Mouse (Mus musculus) hindbrain, embryonic 11.5 days (tissue): ENCODE measurements around the gene Pdcd4. TPM values are rescaled to one million over a fixed set of nuclear protein-coding genes. Genes with fewer than 3 reads are reported as not detected.

ENCODE experiments used
- ATAC-seq: fragments of 200-750 bp; cut with Nextera tagmentation; 2 replicates; pipeline ENCODE4 v1.8.0; 2017; ENCODE audit warnings: mild to moderate bottlenecking, moderate TSS enrichment, moderate library complexity; ENCODE audit not compliant: low FRiP score
- DNase-seq: peaks from one replicate; pipeline ENCODE4 v3.0.0-alpha.2; 2015; ENCODE audit warnings: low spot score
- H3K27ac ChIP-seq: fragments of 300-500 bp; sonication (generic); 2 replicates; pipeline ENCODE4 v1.5.1; 2014; ENCODE audit warnings: mild to moderate bottlenecking, low read depth, low read length
- H3K27me3 ChIP-seq: fragments of 300-500 bp; sonication (generic); 2 replicates; pipeline ENCODE4 v1.6.1; 2014; ENCODE audit warnings: mild to moderate bottlenecking, low read length, moderate library complexity, mixed read lengths; ENCODE audit not compliant: control insufficient read depth, insufficient read depth
- H3K36me3 ChIP-seq: fragments of 300-500 bp; sonication (generic); 2 replicates; pipeline ENCODE4 v1.6.1; 2014; ENCODE audit warnings: mild to moderate bottlenecking, low read length, moderate library complexity, mixed read lengths; ENCODE audit not compliant: control insufficient read depth, insufficient read depth
- H3K4me1 ChIP-seq: fragments of 300-500 bp; sonication (generic); replicated peaks from 2 replicates; pipeline ENCODE4 v1.6.1; 2014; ENCODE audit warnings: low read length, mixed read lengths; ENCODE audit not compliant: control insufficient read depth, insufficient read depth
- H3K4me2 ChIP-seq: fragments of 300-500 bp; sonication (generic); replicated peaks from 2 replicates; pipeline ENCODE4 v1.6.1; 2014; ENCODE audit warnings: mild to moderate bottlenecking, low read depth, low read length
- H3K4me3 ChIP-seq: fragments of 300-500 bp; sonication (generic); 2 replicates; pipeline ENCODE4 v1.5.1; 2014; ENCODE audit warnings: low read depth, low read length
- H3K9ac ChIP-seq: fragments of 300-500 bp; sonication (generic); 2 replicates; pipeline ENCODE4 v1.6.1; 2014; ENCODE audit warnings: low read depth, low read length
- H3K9me3 ChIP-seq: fragments of 300-500 bp; sonication (generic); 2 replicates; pipeline ENCODE4 v1.6.1; 2016; ENCODE audit warnings: low read length; ENCODE audit not compliant: control insufficient read depth
- WGBS: fragments of 180-500 bp; shearing (Covaris S2); extraction: QIAGEN DNeasy Blood & Tissue Kit; methylation state at CpG from one replicate; pipeline ENCODE4 v1.1.7; 2014; 5-methylcytosine and 5-hydroxymethylcytosine counted together
- polyA plus RNA-seq: library from polyadenylated mRNA; unstranded; fragments of >200 nt; fragmentation: Nextera tagmentation; extraction: Ambion mirVana; gene quantifications from 2 replicates; pipeline ENCODE4 v1.2.1, GENCODE M21; 2014

Gene Pdcd4
- polyA plus RNA-seq, 1 experiment from 2014 or later, result 82.4 TPM

- DNase-seq, result no peak
- Histone ChIP-seq H3K36me3 (no peaks in the 10 kb centered on the region), H3K9ac (no peak overlapping the region), H3K4me2 (no peak overlapping the region), H3K9me3 (no peaks in the 10 kb centered on the region), H3K27me3 (no peaks in the 10 kb centered on the region), H3K27ac (no peak overlapping the region), H3K4me1 (no peaks in the 10 kb centered on the region), H3K4me3 (no peak overlapping the region)
- 88% methylated on average over 1 of the region's 1 CpGs for whole genome bisulfite sequencing
- ATAC-seq, result no peak
Observed at GRCm38 (mm10) chr19:53868796-53869195, 23.2 kb upstream of the Pdcd4 start.

- H3K9me3 ChIP-seq, result no peaks in the 10 kb centered on the region
- 71% methylated on average over 4 of the region's 4 CpGs for WGBS
- no peak overlapping the region for H3K4me3 ChIP-seq
- no peak overlapping the region for H3K9ac ChIP-seq
- DNase-seq, result no peak
- no peaks in the 10 kb centered on the region for H3K4me1 ChIP-seq
- H3K27me3 ChIP-seq, result no peaks in the 10 kb centered on the region
- H3K4me2 ChIP-seq, result no peak overlapping the region
- ATAC-seq, result no peak
- no peaks in the 10 kb centered on the region for H3K36me3 ChIP-seq
- no peak overlapping the region for H3K27ac ChIP-seq
Observed at GRCm38 (mm10) chr19:53869427-53870385, 22.3 kb upstream of the Pdcd4 start.

- Histone ChIP-seq H3K4me2 (no peak overlapping the region), H3K27ac (no peak overlapping the region), H3K4me3 (no peak overlapping the region), H3K27me3 (no peaks in the 10 kb centered on the region), H3K9ac (no peak overlapping the region), H3K4me1 (no peaks in the 10 kb centered on the region), H3K9me3 (no peaks in the 10 kb centered on the region), H3K36me3 (no peaks in the 10 kb centered on the region)
- WGBS, result 65% methylated on average over 2 of the region's 2 CpGs
- DNase-seq (no peak), ATAC-seq (no peak)
Observed at GRCm38 (mm10) chr19:53870568-53870967, 21.5 kb upstream of the Pdcd4 start.

- Histone ChIP-seq H3K4me2 (no peak overlapping the region), H3K36me3 (no peaks in the 10 kb centered on the region), H3K4me1 (no peaks in the 10 kb centered on the region), H3K4me3 (no peak overlapping the region), H3K9me3 (no peaks in the 10 kb centered on the region), H3K27ac (no peak overlapping the region), H3K9ac (no peak overlapping the region), H3K27me3 (no peaks in the 10 kb centered on the region)
- 90% methylated on average over 6 of the region's 6 CpGs for WGBS
- no peak for ATAC-seq
- DNase-seq, result no peak
Observed at GRCm38 (mm10) chr19:53871502-53871901, 20.5 kb upstream of the Pdcd4 start.

- DNase-seq (no peak), ATAC-seq (no peak)
- Histone ChIP-seq H3K36me3 (no peaks in the 10 kb centered on the region), H3K9me3 (no peaks in the 10 kb centered on the region), H3K9ac (no peak overlapping the region), H3K27me3 (no peaks in the 10 kb centered on the region), H3K4me1 (no peaks in the 10 kb centered on the region), H3K4me2 (no peak overlapping the region), H3K27ac (no peak overlapping the region), H3K4me3 (no peak overlapping the region)
- 84% methylated on average over 6 of the region's 6 CpGs for WGBS
Observed at GRCm38 (mm10) chr19:53872994-53873713, 18.9 kb upstream of the Pdcd4 start.

GRCm38 (mm10) chr19:53875246-53875645 is 16.8 kb upstream of the Pdcd4 start:
- Histone ChIP-seq H3K27ac (no peak overlapping the region), H3K9me3 (no peaks in the 10 kb centered on the region), H3K4me3 (no peak overlapping the region), H3K4me1 (no peaks in the 10 kb centered on the region), H3K36me3 (no peaks in the 10 kb centered on the region), H3K4me2 (no peak overlapping the region), H3K27me3 (no peaks in the 10 kb centered on the region), H3K9ac (no peak overlapping the region)
- DNase-seq, result no peak
- ATAC-seq, result no peak
- WGBS, result 87% methylated on average over 6 of the region's 6 CpGs

- no peaks in the 10 kb centered on the region for H3K36me3 ChIP-seq
- DNase-seq (no peak), ATAC-seq (no peak)
- H3K4me3 ChIP-seq, result no peak overlapping the region
- no peak overlapping the region for H3K4me2 ChIP-seq
- H3K27me3 ChIP-seq, result no peaks in the 10 kb centered on the region
- H3K9ac ChIP-seq, result no peak overlapping the region
- H3K9me3 ChIP-seq, result no peaks in the 10 kb centered on the region
- no peak overlapping the region for H3K27ac ChIP-seq
- 80% methylated on average over 1 of the region's 1 CpGs for WGBS
- H3K4me1 ChIP-seq, result no peaks in the 10 kb centered on the region
Observed at GRCm38 (mm10) chr19:53877779-53878178, 14.3 kb upstream of the Pdcd4 start.

- H3K27me3 ChIP-seq, result no peaks in the 10 kb centered on the region
- 83% methylated on average over 1 of the region's 1 CpGs for WGBS
Observed at GRCm38 (mm10) chr19:53880460-53880859, 11.6 kb upstream of the Pdcd4 start.

More at GRCm38 (mm10) chr19:53880460-53880859, 11.6 kb upstream of the Pdcd4 start:
- H3K36me3 ChIP-seq, result no peaks in the 10 kb centered on the region
- no peak for DNase-seq
- no peaks in the 10 kb centered on the region for H3K9me3 ChIP-seq
- H3K27ac ChIP-seq, result no peak overlapping the region
- H3K4me1 ChIP-seq, result no peaks in the 10 kb centered on the region
- no peak overlapping the region for H3K4me2 ChIP-seq
- no peak overlapping the region for H3K9ac ChIP-seq
- no peak for ATAC-seq
- no peak overlapping the region for H3K4me3 ChIP-seq
